Mouse (Mus musculus) lung, postnatal 4 days (tissue): Measurements from ENCODE around the gene Trpc1.

Experiments used
- DNase-seq, 2 experiments: peaks; one replicate each; pipeline ENCODE4 v3.0.0; 2021

The Trpc1 gene

DNA sequence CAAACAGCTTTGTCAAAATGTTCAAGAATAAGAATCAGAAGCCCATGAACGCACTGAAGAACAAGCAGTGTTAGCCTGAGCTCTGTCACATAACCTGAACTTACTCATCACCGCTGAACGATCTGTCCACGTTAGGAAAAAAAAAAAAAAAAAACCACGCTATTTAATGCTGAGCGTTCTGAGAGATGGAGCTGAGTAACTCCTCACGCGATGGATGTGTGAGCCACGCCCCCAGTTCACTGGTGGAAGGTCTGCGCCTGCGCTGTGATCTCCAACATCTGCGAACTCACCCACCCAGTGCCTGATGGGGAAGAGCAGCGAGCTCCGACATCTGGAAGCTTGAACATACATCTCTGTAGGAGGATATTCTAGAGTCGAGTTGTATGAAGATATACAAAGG is 55.2 kb downstream of the Trpc1 start:
- DNase-seq: no peak

DNA sequence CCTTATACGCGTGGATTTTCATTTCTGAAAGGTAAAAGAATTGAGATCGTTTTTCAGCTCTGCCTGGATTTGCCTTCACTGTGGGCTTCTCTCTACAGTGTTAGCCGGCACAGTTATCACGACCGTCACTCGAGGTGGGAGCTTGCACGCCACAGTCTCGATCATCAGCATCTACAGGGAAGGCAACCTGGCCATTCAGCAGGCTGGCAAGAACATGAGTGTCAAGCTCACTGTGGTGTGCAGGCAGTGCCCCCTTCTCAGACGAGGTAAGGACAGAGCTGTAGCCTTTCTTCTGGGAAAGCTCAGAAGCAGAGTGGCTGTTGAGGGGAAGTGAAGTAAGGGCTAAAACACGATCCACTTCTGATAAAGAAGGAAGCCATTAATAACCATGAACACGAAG is 55.6 kb downstream of the Trpc1 start:
- DNase-seq: no peak

DNA sequence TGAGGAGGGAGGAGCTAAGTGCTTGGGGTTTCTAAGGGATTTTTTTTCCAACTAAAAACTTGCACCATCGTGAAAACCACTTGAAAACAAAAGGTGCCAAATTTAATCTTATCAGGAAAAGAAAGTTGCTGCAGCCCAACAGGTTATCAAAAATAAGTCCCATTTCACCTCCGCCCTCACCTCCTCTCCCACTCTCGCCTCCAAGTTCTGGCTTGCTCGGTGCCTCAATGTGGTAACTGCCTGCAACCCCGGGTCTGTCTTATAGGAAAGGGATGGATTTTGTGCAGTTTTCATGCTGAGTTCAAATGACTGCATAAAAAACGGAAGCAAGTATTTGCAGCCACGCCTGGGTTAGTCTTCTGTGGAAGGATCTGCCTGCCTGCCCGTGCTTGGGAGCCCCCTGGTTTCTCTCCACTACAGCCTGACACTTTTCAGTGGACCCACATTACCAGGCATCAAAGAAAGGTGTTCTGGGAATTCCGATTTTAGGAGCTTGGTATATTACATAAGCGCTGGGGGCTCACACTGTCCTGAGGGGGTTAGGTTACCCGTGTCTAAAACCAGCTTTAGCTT is 56.6 kb downstream of the Trpc1 start:
- DNase-seq: no peak

DNA sequence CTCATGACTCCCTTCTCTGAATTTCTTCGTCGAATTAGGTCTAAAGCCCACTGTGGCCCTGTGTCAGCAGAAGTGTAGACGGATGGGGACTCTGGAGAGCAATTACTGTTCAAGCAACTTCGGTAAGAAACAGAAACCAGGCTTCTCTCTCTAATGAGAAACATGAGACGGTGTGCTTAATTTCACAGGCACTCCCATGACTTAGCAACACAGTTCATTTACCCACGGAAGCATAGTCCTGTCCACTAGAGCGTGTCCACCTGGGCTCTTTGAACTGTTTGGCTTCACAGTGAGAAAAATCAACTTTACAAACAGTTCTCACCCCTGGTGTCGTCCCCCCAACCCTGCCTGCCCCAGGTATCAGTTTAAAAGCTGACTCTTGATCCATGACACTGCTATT is 57.4 kb downstream of the Trpc1 start:
- DNase-seq: no peak

DNA sequence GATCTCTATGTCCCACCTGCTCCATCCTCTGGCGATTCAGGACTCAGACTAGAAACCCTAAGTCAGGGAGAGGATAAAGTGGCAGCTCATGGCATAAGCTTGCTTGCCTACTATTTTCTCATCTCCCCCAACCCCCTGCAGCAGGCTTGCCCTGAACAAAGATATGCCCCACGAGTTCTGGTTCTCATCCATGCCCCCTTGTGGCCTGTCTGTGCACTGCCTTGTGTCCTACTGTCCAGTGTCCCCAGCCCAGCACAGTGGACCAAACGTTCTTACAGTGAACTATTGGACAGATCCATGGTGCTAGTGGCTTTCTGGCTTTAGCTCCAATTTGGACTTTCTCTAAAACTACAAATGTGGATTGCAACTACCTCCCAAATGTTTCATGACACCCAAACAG is 62.1 kb downstream of the Trpc1 start:
- peak in 1 of 2 experiments; percentile 41 for DNase-seq

DNA sequence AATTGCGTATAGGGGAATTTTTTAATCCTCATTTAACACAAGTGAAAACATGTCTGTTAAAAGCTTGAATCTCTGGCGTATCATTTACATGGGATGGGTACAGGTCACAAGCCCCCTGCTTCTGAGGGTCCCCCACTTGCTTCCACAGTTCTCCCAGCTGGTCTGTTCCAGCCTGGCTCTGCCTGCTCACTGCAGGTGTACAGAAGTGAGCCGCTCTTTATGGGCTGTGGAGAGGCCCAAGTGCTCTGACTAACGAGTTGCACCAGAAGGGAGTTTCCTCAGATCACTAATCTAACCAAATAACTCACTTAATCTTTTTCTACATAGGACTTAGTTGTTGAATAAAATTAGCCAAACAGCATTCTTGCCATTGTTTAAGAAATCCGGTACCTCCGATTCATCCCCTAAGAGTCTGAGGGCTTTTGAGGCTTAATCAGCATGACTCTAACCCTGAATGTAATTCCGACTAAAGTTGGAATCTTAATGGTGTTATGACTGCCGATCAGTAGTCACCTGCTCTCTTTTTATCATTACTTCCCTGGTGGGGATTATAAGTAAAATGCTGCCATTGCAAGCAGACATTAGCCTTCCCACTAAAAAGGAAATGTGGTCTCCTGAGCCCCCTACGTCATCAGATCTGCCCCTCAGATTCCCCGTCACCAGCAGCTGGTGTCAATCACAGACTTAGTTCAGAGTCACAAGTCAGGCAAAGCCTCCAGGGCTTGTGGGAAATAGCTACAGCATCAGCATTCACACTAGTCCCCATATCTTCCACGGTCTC is 64.3 kb downstream of the Trpc1 start:
- no peak for DNase-seq

DNA sequence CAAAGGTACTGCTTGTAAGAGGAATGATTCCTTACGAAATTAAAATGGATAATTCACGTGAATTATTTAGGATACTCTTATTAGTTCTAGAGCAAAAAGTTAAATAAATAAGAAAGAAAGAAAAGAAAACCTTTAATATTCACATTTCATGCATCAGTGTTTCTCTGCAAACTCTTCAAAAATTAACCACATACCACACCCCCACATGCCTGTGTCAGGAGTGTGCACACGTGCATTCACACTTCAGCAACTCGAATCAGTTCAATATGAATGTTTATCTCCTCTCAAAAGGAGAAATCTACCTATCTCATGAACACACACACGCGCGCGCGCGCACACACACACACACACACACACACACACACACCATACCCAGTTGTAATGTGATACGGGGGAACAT is 69.5 kb downstream of the Trpc1 start:
- DNase-seq: no peak

DNA sequence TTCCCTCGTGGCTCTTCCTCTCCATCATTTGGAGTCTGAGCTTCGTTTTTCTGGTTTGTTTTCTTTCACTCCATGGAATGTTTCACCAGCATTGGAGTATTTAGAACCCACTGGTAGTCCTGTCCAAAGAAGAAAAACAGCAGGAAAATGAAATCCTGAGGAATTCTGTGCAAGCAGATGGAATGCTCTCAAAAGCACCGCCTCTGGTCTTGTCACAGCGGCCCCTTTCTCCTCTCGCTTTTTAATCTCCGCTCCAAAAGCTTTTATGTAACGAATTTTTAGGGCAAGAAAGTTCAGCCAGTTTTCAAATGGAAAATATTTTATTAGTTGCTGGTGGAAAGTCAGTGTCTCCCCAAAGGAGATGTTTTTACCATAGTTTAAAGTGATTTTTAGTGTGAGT is 70.2 kb downstream of the Trpc1 start:
- DNase-seq: no peak

DNA sequence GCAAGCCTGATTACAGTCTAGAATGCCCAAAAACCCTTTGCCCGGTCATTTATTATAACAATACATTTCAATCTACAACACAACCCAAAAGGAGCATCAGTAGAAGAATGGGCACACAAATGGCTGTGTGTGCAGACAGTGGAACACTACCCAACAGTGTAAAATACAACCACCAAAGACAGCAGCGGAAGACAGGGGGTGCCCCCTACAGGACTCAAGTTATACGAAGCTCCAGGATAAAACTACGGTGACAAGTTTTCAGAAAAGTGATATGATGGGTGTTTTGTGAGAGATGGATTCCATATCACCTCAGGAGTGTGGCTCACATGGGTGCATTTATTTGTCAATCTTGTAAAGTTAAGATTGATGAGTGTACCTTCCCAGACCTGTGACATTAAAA is 74.2 kb downstream of the Trpc1 start:
- no peak for DNase-seq

DNA sequence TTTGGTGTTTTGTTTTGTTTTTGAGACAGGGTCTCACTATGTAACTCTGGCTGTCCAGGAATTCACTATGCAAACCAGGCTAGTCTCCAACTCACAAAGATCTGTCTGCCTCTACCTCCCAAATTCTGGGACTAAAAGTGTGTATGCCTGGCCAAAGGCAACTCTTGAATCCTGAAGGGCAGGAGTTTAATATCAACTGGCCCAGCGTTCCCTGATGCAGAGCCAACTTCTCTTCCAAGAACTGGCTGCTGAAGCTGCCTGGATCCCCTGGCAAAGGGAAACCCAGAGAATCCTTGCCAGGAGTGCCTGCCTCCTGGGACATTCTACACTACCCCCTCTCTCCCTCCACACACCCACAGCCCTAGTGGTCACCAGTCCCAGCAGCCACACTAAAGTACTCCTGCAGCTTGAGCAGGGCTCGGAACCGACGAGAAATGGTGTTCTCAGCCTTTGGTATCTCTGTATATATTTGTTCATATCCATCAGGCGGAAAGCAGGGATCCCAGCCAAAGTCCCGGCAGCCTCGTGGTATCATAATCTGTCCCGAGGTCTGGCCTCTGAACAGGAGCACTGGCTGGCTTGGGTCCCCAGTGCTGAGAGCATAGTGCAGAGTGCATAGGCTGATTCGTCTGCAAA is 75.0 kb downstream of the Trpc1 start:
- peak; percentile 47 to 74 for DNase-seq

DNA sequence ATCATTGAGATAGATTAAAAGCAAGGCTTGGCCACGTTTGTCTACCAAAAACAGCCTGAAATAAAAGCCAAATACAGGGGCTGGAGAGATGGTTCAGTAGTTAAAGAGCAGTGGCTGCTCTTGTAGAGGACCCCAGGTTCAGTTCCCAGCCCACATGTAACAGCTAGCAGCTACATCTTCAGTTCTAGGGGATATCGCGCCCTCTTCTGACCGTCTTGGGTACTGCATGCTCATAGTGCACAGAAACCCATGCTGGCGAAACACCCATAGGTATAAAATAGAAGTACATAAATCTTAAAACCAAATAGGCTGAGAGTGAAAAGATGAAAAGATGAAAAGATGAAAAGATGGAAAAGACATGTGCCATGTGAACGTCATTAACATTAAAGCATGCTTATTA is 77.4 kb downstream of the Trpc1 start:
- no peak for DNase-seq

DNA sequence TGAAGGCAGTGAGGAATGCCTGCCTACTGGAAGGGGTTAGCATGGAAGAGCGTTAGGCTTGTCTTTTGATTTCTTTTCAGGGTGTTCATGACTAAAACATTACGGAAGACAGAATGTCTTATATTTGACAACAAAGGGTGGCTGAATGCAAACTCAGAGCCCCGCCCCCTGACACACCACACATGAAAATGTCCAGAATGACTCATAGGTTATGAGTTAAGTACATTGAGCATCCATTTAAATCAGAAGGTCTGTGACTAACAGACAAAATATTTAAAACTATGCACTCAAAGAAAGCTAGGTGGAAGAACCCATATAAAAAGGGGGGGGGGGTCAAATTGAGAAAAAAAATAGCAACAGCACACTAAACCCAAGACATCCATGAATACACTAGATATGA is 77.8 kb downstream of the Trpc1 start:
- DNase-seq: no peak

DNA sequence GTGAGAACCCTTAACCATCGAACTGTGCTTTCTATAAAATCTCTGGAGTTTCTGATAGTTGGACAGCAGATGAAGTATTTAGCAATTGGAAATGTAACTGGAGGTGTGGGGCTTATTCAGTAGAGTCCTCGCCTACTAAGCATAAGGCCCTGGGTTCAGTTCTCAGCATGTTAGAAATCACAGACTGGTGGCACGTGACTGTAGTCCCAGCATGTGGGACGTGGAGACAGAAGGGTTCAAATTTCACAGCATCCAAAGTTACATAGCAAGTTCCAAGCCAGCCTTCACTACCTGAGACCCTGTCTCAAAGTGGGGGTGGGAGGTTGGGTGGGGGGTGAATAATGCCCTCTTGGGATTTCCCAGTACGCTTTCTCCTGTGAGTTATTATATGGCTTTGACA is 81.9 kb downstream of the Trpc1 start:
- DNase-seq: no peak

DNA sequence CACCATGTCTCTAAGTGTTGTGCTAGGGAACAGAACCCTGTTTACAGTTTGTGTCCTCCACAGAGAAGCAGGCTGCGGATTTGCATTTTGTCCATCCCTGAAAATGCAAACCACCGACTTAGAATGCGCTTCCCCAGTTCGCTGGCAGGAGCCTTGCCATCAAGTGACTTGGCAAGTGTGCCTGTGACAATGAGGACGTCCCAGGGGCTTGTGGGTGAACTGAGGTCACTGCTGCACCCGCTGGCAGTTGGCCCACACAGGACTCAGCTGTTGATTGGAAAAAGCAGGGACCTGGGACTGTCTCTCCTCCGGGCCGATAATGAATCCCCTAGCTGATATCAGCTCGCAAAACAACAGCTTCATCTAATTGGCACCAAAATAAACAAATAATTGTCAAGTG is 82.3 kb downstream of the Trpc1 start:
- DNase-seq: peak; percentile 33 to 68

DNA sequence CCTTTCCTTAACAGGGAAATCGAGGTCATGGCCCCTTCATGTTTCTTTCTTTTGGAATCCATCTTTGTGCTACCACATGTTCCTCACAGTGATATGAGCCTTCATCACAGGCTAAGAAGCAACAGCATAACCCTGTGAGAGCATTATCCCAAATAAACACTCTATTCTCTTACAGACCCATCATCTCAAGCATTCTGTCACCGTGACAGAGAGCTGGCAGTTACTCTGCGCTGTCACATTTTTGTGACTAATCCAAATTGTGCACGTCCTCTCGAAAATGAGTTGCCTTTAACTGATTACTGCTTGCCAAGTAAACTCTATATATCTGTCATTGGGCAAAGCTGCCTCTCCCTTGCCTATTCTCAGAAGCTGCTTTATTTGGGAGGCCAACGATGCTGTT is 84.3 kb downstream of the Trpc1 start:
- DNase-seq: peak; percentile 29 to 74

DNA sequence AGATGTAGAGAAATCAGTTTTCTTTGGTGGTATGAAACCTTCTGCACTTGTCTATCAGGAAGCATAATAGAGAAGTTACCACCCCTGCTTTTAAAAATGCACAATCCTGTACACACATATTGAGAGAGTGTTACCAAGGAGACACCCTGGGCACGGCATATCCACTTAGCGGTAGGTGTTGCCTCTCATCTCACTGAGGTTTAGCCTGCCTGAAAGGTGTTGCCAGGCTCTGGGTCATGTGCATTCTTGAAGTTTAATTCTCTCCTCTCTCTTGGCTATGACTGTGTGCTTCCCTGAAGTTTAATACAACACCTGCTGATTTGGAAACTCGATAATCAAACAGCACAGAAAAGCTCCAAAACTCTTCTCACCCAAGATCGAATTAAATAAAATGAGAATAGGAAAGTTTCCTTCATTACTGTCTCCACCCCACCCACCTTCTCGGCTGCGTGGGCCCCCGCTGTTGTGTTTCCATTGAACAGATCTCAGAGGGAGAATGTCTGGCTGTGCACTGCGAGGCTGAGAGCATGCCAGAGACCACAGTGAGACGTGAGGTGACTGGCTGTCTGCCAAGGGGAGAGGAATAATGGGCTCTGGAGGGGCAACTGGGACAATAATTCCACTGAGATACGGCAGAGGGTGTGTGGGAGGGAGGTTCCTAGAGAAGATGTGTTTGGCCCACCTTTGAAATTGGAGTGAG is 85.7 kb downstream of the Trpc1 start:
- no peak for DNase-seq

DNA sequence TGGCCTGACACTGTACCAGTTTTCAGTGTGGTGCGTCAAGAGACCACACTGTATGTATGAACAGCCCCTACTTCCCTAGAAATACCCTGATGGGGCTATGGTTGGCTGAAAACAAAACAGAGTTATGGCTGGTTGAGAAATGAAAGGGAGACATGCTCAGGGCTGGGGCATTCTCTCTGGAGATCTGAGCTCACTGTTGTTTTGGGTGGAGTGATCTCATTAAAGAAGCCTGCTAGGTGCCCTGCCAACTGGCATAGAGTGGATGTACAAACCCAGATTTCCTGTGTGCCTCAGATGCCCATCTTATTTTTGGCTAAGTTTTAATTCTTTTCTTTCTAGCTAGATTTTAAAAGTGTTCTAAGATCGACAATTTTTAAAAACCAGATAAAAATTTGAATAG is 92.2 kb downstream of the Trpc1 start:
- DNase-seq: no peak
